Mouse (Mus musculus): ENCODE results near the gene Plcd1. TPM values are rescaled to one million over a fixed set of nuclear protein-coding genes. Genes with fewer than 3 reads are reported as not detected.

Gene Plcd1
- polyA plus RNA-seq, 1 experiment from 2014 or later, result 35.3 TPM

GRCm38 (mm10) chr9:119034676-119035665, 58.3 kb downstream of the Plcd1 start:
- no peak for DNase-seq (ENCODE audit: low spot score)
- TF ChIP-seq CTCF (IDR thresholded peaks at IDR 0.05; ENCODE audit: low read depth) (no peak), EP300 (optimal IDR thresholded peaks at IDR 0.05) (no peak)
- H3K9ac ChIP-seq (ENCODE audit: low read length), result no peak overlapping the region
- no peak overlapping the region for H3K4me3 ChIP-seq (ENCODE audit: low read depth, low read length)
- no peak overlapping the region for H3K4me2 ChIP-seq (replicated peaks; ENCODE audit: low read depth)
- H3K4me1 ChIP-seq (replicated peaks; ENCODE audit: control insufficient read depth, insufficient read depth), result no peaks in the 10 kb centered on the region
- H3K27me3 ChIP-seq (ENCODE audit: control insufficient read depth, insufficient read depth, low read length), result no peaks in the 10 kb centered on the region
- ATAC-seq (ENCODE audit: low FRiP score, low TSS enrichment), result no peak
- H3K9me3 ChIP-seq (ENCODE audit: control insufficient read depth, low read length), result no peaks in the 10 kb centered on the region
- H3K36me3 ChIP-seq (ENCODE audit: control insufficient read depth, insufficient read depth, low read length), result peaks cover 8% of the 10 kb centered on the region; the same call in 1 of the 2 replicates
- H3K27ac ChIP-seq (replicated peaks), result no peak overlapping the region
- WGBS, result 92% methylated on average over 29 of the region's 29 CpGs

GRCm38 (mm10) chr9:119034069-119034468, 59.2 kb downstream of the Plcd1 start:
- H3K9ac ChIP-seq (ENCODE audit: low read length), result no peak overlapping the region
- no peaks in the 10 kb centered on the region for H3K9me3 ChIP-seq (ENCODE audit: control insufficient read depth, low read length)
- no peak overlapping the region for H3K4me3 ChIP-seq (ENCODE audit: low read depth, low read length)
- H3K36me3 ChIP-seq (ENCODE audit: control insufficient read depth, insufficient read depth, low read length), result peaks cover 8% of the 10 kb centered on the region; the same call in 1 of the 2 replicates
- H3K27ac ChIP-seq (replicated peaks), result no peak overlapping the region
- WGBS, result 85% methylated on average over 8 of the region's 8 CpGs
- H3K4me2 ChIP-seq (replicated peaks; ENCODE audit: low read depth), result no peak overlapping the region
- no peak for TF ChIP-seq EP300 (optimal IDR thresholded peaks at IDR 0.05)
- TF ChIP-seq CTCF (IDR thresholded peaks at IDR 0.05; ENCODE audit: low read depth), result no peak
- no peaks in the 10 kb centered on the region for H3K4me1 ChIP-seq (replicated peaks; ENCODE audit: control insufficient read depth, insufficient read depth)
- no peaks in the 10 kb centered on the region for H3K27me3 ChIP-seq (ENCODE audit: control insufficient read depth, insufficient read depth, low read length)
- no peak for ATAC-seq (ENCODE audit: low FRiP score, low TSS enrichment)
- DNase-seq (ENCODE audit: low spot score), result no peak

- TF ChIP-seq CTCF (IDR thresholded peaks at IDR 0.05; ENCODE audit: low read depth), result no peak
- no peak for TF ChIP-seq EP300 (optimal IDR thresholded peaks at IDR 0.05)
- H3K27ac ChIP-seq (replicated peaks), result no peak overlapping the region
- no peaks in the 10 kb centered on the region for H3K9me3 ChIP-seq (ENCODE audit: control insufficient read depth, low read length)
- ATAC-seq (ENCODE audit: low FRiP score, low TSS enrichment) (no peak), DNase-seq (ENCODE audit: low spot score) (no peak)
- no peak overlapping the region for H3K4me2 ChIP-seq (replicated peaks; ENCODE audit: low read depth)
- H3K36me3 ChIP-seq (ENCODE audit: control insufficient read depth, insufficient read depth, low read length), result peaks cover 8% of the 10 kb centered on the region; the same call in 1 of the 2 replicates
- no peak overlapping the region for H3K4me3 ChIP-seq (ENCODE audit: low read depth, low read length)
- no peaks in the 10 kb centered on the region for H3K4me1 ChIP-seq (replicated peaks; ENCODE audit: control insufficient read depth, insufficient read depth)
- WGBS, result 83% methylated on average over 19 of the region's 19 CpGs
- no peaks in the 10 kb centered on the region for H3K27me3 ChIP-seq (ENCODE audit: control insufficient read depth, insufficient read depth, low read length)
- H3K9ac ChIP-seq (ENCODE audit: low read length), result no peak overlapping the region
These were observed 60.0 kb downstream of the Plcd1 start for GRCm38 (mm10) chr9:119033111-119033921.

- Histone ChIP-seq H3K27me3 (ENCODE audit: control insufficient read depth, insufficient read depth, low read length) (no peaks in the 10 kb centered on the region), H3K27ac (replicated peaks) (no peak overlapping the region), H3K9me3 (ENCODE audit: control insufficient read depth, low read length) (no peaks in the 10 kb centered on the region), H3K36me3 (ENCODE audit: control insufficient read depth, insufficient read depth, low read length) (peaks cover 12% of the 10 kb centered on the region; the same call in 1 of the 2 replicates), H3K4me2 (replicated peaks; ENCODE audit: low read depth) (no peak overlapping the region), H3K4me1 (replicated peaks; ENCODE audit: control insufficient read depth, insufficient read depth) (no peaks in the 10 kb centered on the region), H3K9ac (ENCODE audit: low read length) (no peak overlapping the region), H3K4me3 (ENCODE audit: low read depth, low read length) (no peak overlapping the region)
- no peak for ATAC-seq (ENCODE audit: low FRiP score, low TSS enrichment)
- DNase-seq (ENCODE audit: low spot score), result no peak
- 78% methylated on average over 9 of the region's 9 CpGs for WGBS
- TF ChIP-seq EP300 (optimal IDR thresholded peaks at IDR 0.05) (no peak), CTCF (IDR thresholded peaks at IDR 0.05; ENCODE audit: low read depth) (no peak)
These were observed 60.8 kb downstream of the Plcd1 start for GRCm38 (mm10) chr9:119032538-119032937.

- no peak for ATAC-seq (ENCODE audit: low FRiP score, low TSS enrichment)
- WGBS, result 73% methylated on average over 14 of the region's 14 CpGs
- Histone ChIP-seq H3K4me2 (replicated peaks; ENCODE audit: low read depth) (no peak overlapping the region), H3K9me3 (ENCODE audit: control insufficient read depth, low read length) (no peaks in the 10 kb centered on the region), H3K9ac (ENCODE audit: low read length) (peak overlapping the region; percentile 13; the same call in 1 of the 2 replicates), H3K27ac (replicated peaks) (no peak overlapping the region), H3K4me3 (ENCODE audit: low read depth, low read length) (no peak overlapping the region), H3K36me3 (ENCODE audit: control insufficient read depth, insufficient read depth, low read length) (peaks cover 12% of the 10 kb centered on the region), H3K4me1 (replicated peaks; ENCODE audit: control insufficient read depth, insufficient read depth) (no peaks in the 10 kb centered on the region), H3K27me3 (ENCODE audit: control insufficient read depth, insufficient read depth, low read length) (no peaks in the 10 kb centered on the region)
- DNase-seq (ENCODE audit: low spot score), result no peak
- no peak for TF ChIP-seq EP300 (optimal IDR thresholded peaks at IDR 0.05)
- TF ChIP-seq CTCF (IDR thresholded peaks at IDR 0.05; ENCODE audit: low read depth), result no peak
These were observed 61.5 kb downstream of the Plcd1 start for GRCm38 (mm10) chr9:119031772-119032171.

Measured in stomach, postnatal 0 days (tissue).